Mouse (Mus musculus) MEL (cell line): Measurements from ENCODE around the gene Rps6ka1. TPM values are rescaled to one million over a fixed set of nuclear protein-coding genes. Genes with fewer than 3 reads are reported as not detected.

ENCODE experiments used
- DNase-seq: peaks from one replicate; pipeline ENCODE4 v3.0.0; 2011; ENCODE audit warnings: low read depth, low spot score
- H3K27ac ChIP-seq: 2 replicates; pipeline ENCODE4 v1.5.1; 2012; ENCODE audit warnings: low read depth, mild to moderate bottlenecking, control low read depth, low read length, moderate library complexity; ENCODE audit not compliant: control insufficient read depth
- H3K27me3 ChIP-seq, 2 experiments: fragments of 150-350 bp in 1 of 2; sonication (generic) in 1 of 2; 2 replicates each; pipeline ENCODE4 v1.6.1; 2012; ENCODE audit warnings: low read length in 2 of 2, mild to moderate bottlenecking in 2 of 2, improper control_type of control experiment in 1 of 2, moderate library complexity in 1 of 2; ENCODE audit not compliant: insufficient read depth in 2 of 2, control insufficient read depth in 1 of 2
- H3K36me3 ChIP-seq, 2 experiments: 2 replicates each; pipeline ENCODE4 v1.6.1; 2012 to 2014; ENCODE audit warnings: low read length in 2 of 2, improper control_type of control experiment in 1 of 2, inconsistent platforms in 1 of 2, mild to moderate bottlenecking in 1 of 2; ENCODE audit not compliant: insufficient read depth in 2 of 2, control insufficient read depth in 1 of 2
- H3K4me1 ChIP-seq, 2 experiments: fragments of 150-350 bp in 1 of 2; sonication (generic) in 1 of 2; 2 replicates each; pipeline ENCODE4 v1.6.1; 2012; ENCODE audit warnings: low read length in 2 of 2, improper control_type of control experiment in 1 of 2, mild to moderate bottlenecking in 1 of 2; ENCODE audit not compliant: insufficient read depth in 2 of 2, control insufficient read depth in 1 of 2
- H3K4me3 ChIP-seq, 2 experiments: fragments of 150-350 bp in 1 of 2; sonication (generic) in 1 of 2; 2 replicates each; pipeline ENCODE4 v1.5.1; 2012; ENCODE audit warnings: low read depth in 2 of 2, low read length in 2 of 2, mild to moderate bottlenecking in 2 of 2, moderate library complexity in 2 of 2, control low read depth in 1 of 2, improper control_type of control experiment in 1 of 2; ENCODE audit not compliant: control insufficient read depth in 1 of 2, insufficient read depth in 1 of 2
- H3K79me2 ChIP-seq: 2 replicates; pipeline ENCODE4 v1.6.1; 2012; ENCODE audit warnings: mild to moderate bottlenecking, low read length, moderate library complexity; ENCODE audit not compliant: control insufficient read depth, poor library complexity, insufficient read depth
- H3K9ac ChIP-seq: 2 replicates; pipeline ENCODE4 v1.6.1; 2012; ENCODE audit warnings: low read depth, mild to moderate bottlenecking, control low read depth, low read length, moderate library complexity; ENCODE audit not compliant: control insufficient read depth, poor library complexity, severe bottlenecking
- H3K9me3 ChIP-seq: fragments of 150-350 bp; sonication (generic); replicated peaks from 2 replicates; pipeline ENCODE4 v1.6.1; 2012; ENCODE audit warnings: mild to moderate bottlenecking, low read length, improper control_type of control experiment, moderate library complexity; ENCODE audit not compliant: insufficient read depth
- CHD1 ChIP-seq: IDR thresholded peaks from 2 replicates; pipeline ENCODE4 v1.6.1; 2012; ENCODE audit warnings: low read depth, mild to moderate bottlenecking, inconsistent platforms, low read length, improper control_type of control experiment
- CHD2 ChIP-seq: IDR thresholded peaks from 2 replicates; pipeline ENCODE4 v1.6.1; 2011; ENCODE audit warnings: low read length, improper control_type of control experiment
- CTCF ChIP-seq, 3 experiments: IDR thresholded peaks in 2 of 3; conservative IDR thresholded peaks in 1 of 3; 2 replicates each; pipeline ENCODE4 v1.5.1; 2011 to 2012; ENCODE audit warnings: low read length in 3 of 3, low read depth in 2 of 3, mild to moderate bottlenecking in 2 of 3, improper control_type of control experiment in 1 of 3, inconsistent platforms in 1 of 3, mixed read lengths in 1 of 3, moderate library complexity in 1 of 3; ENCODE audit not compliant: control insufficient read depth in 1 of 3, insufficient read depth in 1 of 3, poor library complexity in 1 of 3, severe bottlenecking in 1 of 3
- E2F4 ChIP-seq: IDR thresholded peaks from 2 replicates; pipeline ENCODE4 v1.6.1; 2011; ENCODE audit warnings: low read depth, low read length, improper control_type of control experiment, borderline replicate concordance
- ELF1 ChIP-seq: IDR thresholded peaks from 2 replicates; pipeline ENCODE4 v1.6.1; 2014; ENCODE audit warnings: low read depth, mild to moderate bottlenecking, inconsistent platforms, low read length, improper control_type of control experiment, moderate library complexity
- EP300 ChIP-seq, 2 experiments: IDR thresholded peaks; 2 replicates each; pipeline ENCODE4 v1.6.1; 2011; ENCODE audit warnings: improper control_type of control experiment in 2 of 2, low read length in 2 of 2, low read depth in 1 of 2, mild to moderate bottlenecking in 1 of 2
- GATA1 ChIP-seq: IDR thresholded peaks from 2 replicates; pipeline ENCODE4 v1.6.1; 2011; ENCODE audit warnings: low read depth, low read length, improper control_type of control experiment
- HCFC1 ChIP-seq: IDR thresholded peaks from 2 replicates; pipeline ENCODE4 v1.6.1; 2012; ENCODE audit warnings: low read depth, mild to moderate bottlenecking, inconsistent platforms, low read length, improper control_type of control experiment, moderate library complexity
- JUND ChIP-seq: IDR thresholded peaks from 2 replicates; pipeline ENCODE4 v1.6.1; 2011; ENCODE audit warnings: low read depth, mild to moderate bottlenecking, improper control_type of control experiment, low read length
- KAT2A ChIP-seq: conservative IDR thresholded peaks from 2 replicates; pipeline ENCODE4 v1.6.1; 2012; ENCODE audit warnings: low read depth, low read length, improper control_type of control experiment, inconsistent platforms
- MAX ChIP-seq: IDR thresholded peaks from 2 replicates; pipeline ENCODE4 v1.6.1; 2011; ENCODE audit warnings: low read length, improper control_type of control experiment
- MXI1 ChIP-seq: IDR thresholded peaks from 2 replicates; pipeline ENCODE4 v1.6.1; 2011; ENCODE audit warnings: mild to moderate bottlenecking, low read depth, low read length, improper control_type of control experiment
- MYC ChIP-seq: IDR thresholded peaks from 2 replicates; pipeline ENCODE4 v1.6.1; 2011; ENCODE audit warnings: low read depth, mild to moderate bottlenecking, low read length, improper control_type of control experiment, moderate library complexity
- NELFE ChIP-seq: IDR thresholded peaks from 2 replicates; pipeline ENCODE4 v1.6.1; 2011; ENCODE audit warnings: low read depth, low read length, improper control_type of control experiment
- POLR2A ChIP-seq, 2 experiments: IDR thresholded peaks; 2 replicates each; pipeline ENCODE4 v1.6.1; 2011 to 2012; ENCODE audit warnings: low read length in 2 of 2, mild to moderate bottlenecking in 2 of 2, control low read depth in 1 of 2, improper control_type of control experiment in 1 of 2, low read depth in 1 of 2, moderate library complexity in 1 of 2; ENCODE audit not compliant: control insufficient read depth in 1 of 2, insufficient read depth in 1 of 2, poor library complexity in 1 of 2
- RAD21 ChIP-seq: IDR thresholded peaks from 2 replicates; pipeline ENCODE4 v1.6.1; 2011; ENCODE audit warnings: mild to moderate bottlenecking, low read depth, low read length, improper control_type of control experiment
- RCOR1 ChIP-seq: IDR thresholded peaks from 2 replicates; pipeline ENCODE4 v1.6.1; 2012; ENCODE audit warnings: low read depth, mild to moderate bottlenecking, inconsistent platforms, low read length, improper control_type of control experiment
- SIN3A ChIP-seq: IDR thresholded peaks from 2 replicates; pipeline ENCODE4 v1.6.1; 2012; ENCODE audit warnings: low read length, improper control_type of control experiment, inconsistent platforms
- SMC3 ChIP-seq: IDR thresholded peaks from 2 replicates; pipeline ENCODE4 v1.6.1; 2011; ENCODE audit warnings: low read depth, low read length, improper control_type of control experiment
- TBP ChIP-seq: IDR thresholded peaks from 2 replicates; pipeline ENCODE4 v1.8.0; 2011; ENCODE audit warnings: low read depth, low read length, improper control_type of control experiment
- USF2 ChIP-seq, 2 experiments: IDR thresholded peaks; 2 replicates each; pipeline ENCODE4 v1.6.1; 2011 to 2012; ENCODE audit warnings: improper control_type of control experiment in 2 of 2, low read length in 2 of 2, borderline replicate concordance in 1 of 2, inconsistent platforms in 1 of 2, low read depth in 1 of 2, mild to moderate bottlenecking in 1 of 2; ENCODE audit not compliant: insufficient read depth in 1 of 2
- ZC3H11A ChIP-seq: IDR thresholded peaks from 2 replicates; pipeline ENCODE4 v1.6.1; 2012; ENCODE audit warnings: low read depth, mild to moderate bottlenecking, inconsistent platforms, low read length, improper control_type of control experiment
- ZNF384 ChIP-seq: IDR thresholded peaks from 2 replicates; pipeline ENCODE4 v1.6.1; 2012; ENCODE audit warnings: low read depth, mild to moderate bottlenecking, inconsistent platforms, low read length, improper control_type of control experiment
- polyA plus RNA-seq, 2 experiments: library from polyadenylated mRNA; stranded (reverse) in 1 of 2; unstranded in 1 of 2; fragments of >175 nt in 1 of 2; fragments of >200 nt in 1 of 2; gene quantifications; 2 replicates each; pipeline versions ENCODE4 v1.2.1 to v1.2.4; 2012; ENCODE audit warnings: low replicate concordance in 2 of 2, low read depth in 1 of 2; ENCODE audit not compliant: insufficient read length in 2 of 2, insufficient read depth in 1 of 2, missing spikeins in 1 of 2
- total RNA-seq: library from RNA; depleted of rRNA; stranded (reverse); fragments of 300-350 nt; gene quantifications from 2 replicates; pipeline ENCODE4 v1.2.3, GENCODE M21; 2012

Rps6ka1 gene
- total and polyA plus RNA-seq, 3 experiments = 45.3 to 68.9 TPM; not detected in 1

DNA sequence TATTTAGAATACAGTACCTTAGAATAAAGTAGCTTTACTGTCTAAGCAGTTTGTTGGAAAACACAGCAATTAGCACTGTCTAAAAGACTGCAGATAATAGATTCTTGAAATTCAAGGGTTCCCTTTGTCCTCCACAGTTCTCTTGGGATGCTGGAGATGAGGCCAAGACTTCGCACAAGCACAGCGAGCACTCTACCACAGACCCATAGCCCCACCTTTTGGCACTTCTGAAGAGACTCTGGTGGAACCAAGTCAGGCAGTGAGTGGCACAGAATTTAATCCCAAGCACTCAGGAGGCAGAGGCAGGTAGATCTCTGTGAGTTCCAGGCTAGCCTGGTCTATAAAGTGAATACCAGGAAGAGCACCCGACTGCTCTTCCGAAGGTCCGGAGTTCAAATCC lies 70.2 kb downstream of the Rps6ka1 start:
- Histone ChIP-seq H3K27ac (no peak overlapping the region), H3K4me1 (peaks cover 4 to 29% of the 10 kb centered on the region in 2 experiments), H3K9me3 (no peaks in the 10 kb centered on the region), H3K9ac (no peak overlapping the region), H3K79me2 (peaks cover 3% of the 10 kb centered on the region; the same call in 1 of the 2 replicates), H3K36me3 (peaks cover 0 to 25% of the 10 kb centered on the region in 2 experiments; a peak in 2 of 4 replicates), H3K27me3 (no peaks in the 10 kb centered on the region), H3K4me3 (no peak overlapping the region)
- DNase-seq = no peak
- TF ChIP-seq CTCF (IDR thresholded peaks at IDR 0.05 in 2 of 3, conservative IDR thresholded peaks at IDR 0.05 in 1 of 3; ENCODE audit: control insufficient read depth in 1 of 3, insufficient read depth in 1 of 3, low read depth in 2 of 3, low read length in 3 of 3, poor library complexity in 1 of 3, severe bottlenecking in 1 of 3) (peak in 2 of 3 experiments; percentile 23 to 29; a peak in 4 of 6 replicates), ZC3H11A (peak; percentile 28), E2F4 (no peak), RAD21 (peak; percentile 41), KAT2A (no peak)

- no peak for TF ChIP-seq GATA1
- peak in 1 of 2 experiments; percentile 32; a peak in 1 of 4 replicates for TF ChIP-seq POLR2A (IDR thresholded peaks at IDR 0.05; ENCODE audit: control insufficient read depth in 1 of 2, insufficient read depth in 1 of 2, low read depth in 1 of 2, low read length in 2 of 2, poor library complexity in 1 of 2)
- TF ChIP-seq, all 39 proteins: peak for 1
- peak overlapping the region; percentile 32 to 74; a peak in 3 of 4 replicates for H3K4me3 ChIP-seq
- DNase-seq = no peak
- H3K9ac ChIP-seq = peak overlapping the region; percentile 100
- H3K79me2 ChIP-seq = peaks cover 3% of the 10 kb centered on the region; the same call in 1 of the 2 replicates
- peak overlapping the region; percentile 100; the same call in 1 of the 2 replicates for H3K27ac ChIP-seq
- H3K4me1 ChIP-seq = peaks cover 6 to 27% of the 10 kb centered on the region in 2 experiments
- no peaks in the 10 kb centered on the region for H3K27me3 ChIP-seq
- H3K9me3 ChIP-seq = no peaks in the 10 kb centered on the region
- peaks cover 0 to 28% of the 10 kb centered on the region in 2 experiments; a peak in 2 of 4 replicates for H3K36me3 ChIP-seq
These were observed 71.1 kb downstream of the Rps6ka1 start for GRCm38 (mm10) chr4:133816504-133816875.

GRCm38 (mm10) chr4:133815635-133816503 lies 71.7 kb downstream of the Rps6ka1 start:
- Histone ChIP-seq H3K79me2 (peaks cover 3% of the 10 kb centered on the region; the same call in 1 of the 2 replicates), H3K27ac (peak overlapping the region; percentile 100), H3K9ac (peak overlapping the region; percentile 100), H3K4me3 (peak overlapping the region; percentile 32 to 74), H3K36me3 (peaks cover 0 to 28% of the 10 kb centered on the region in 2 experiments; a peak in 2 of 4 replicates), H3K9me3 (no peaks in the 10 kb centered on the region), H3K4me1 (peaks cover 6 to 27% of the 10 kb centered on the region in 2 experiments), H3K27me3 (no peaks in the 10 kb centered on the region)
- TF ChIP-seq SIN3A (peak; percentile 88), USF2 (IDR thresholded peaks at IDR 0.05; ENCODE audit: borderline replicate concordance in 1 of 2, insufficient read depth in 1 of 2, low read depth in 1 of 2, low read length in 2 of 2) (no peak), EP300 (IDR thresholded peaks at IDR 0.05; ENCODE audit: low read depth in 1 of 2, low read length in 2 of 2) (peak; percentile 22 to 38; a peak in 2 of 4 replicates), CHD1 (0 out of 2 replicates have a peak, but pooled peaks have one; percentile 58), NELFE (peak; percentile 43; the same call in 1 of the 2 replicates), MXI1 (peak; percentile 58; the same call in 1 of the 2 replicates), GATA1 (peak; percentile 94), POLR2A (IDR thresholded peaks at IDR 0.05; ENCODE audit: control insufficient read depth in 1 of 2, insufficient read depth in 1 of 2, low read depth in 1 of 2, low read length in 2 of 2, poor library complexity in 1 of 2) (peak in 1 of 2 experiments; percentile 47; a peak in 2 of 4 replicates), HCFC1 (0 out of 2 replicates have a peak, but pooled peaks have one; percentile 49), SMC3 (no peak), RCOR1 (peak; percentile 63), ZNF384 (peak; percentile 61), CHD2 (no peak), ELF1 (peak; percentile 68; the same call in 1 of the 2 replicates), TBP (peak; percentile 62), JUND (no peak), MYC (no peak), MAX (peak; percentile 35; the same call in 1 of the 2 replicates)
- DNase-seq = peak; percentile 76
